Mouse (Mus musculus) A20 (cell line): ENCODE measurements around the gene Hilpda.

Source experiments
- DNase-seq: peaks from one replicate; pipeline ENCODE4 v3.0.0-alpha.2; 2011; ENCODE audit warnings: low read depth, low spot score

Gene Hilpda

GRCm38 (mm10) chr6:29276746-29277145 lies 4.5 kb downstream of the Hilpda start:
- no peak for DNase-seq

- DNase-seq, result peak; percentile 75
Observed at GRCm38 (mm10) chr6:29278513-29279267, 6.4 kb downstream of the Hilpda start.

GRCm38 (mm10) chr6:29279293-29279692 lies 7.0 kb downstream of the Hilpda start, which contains the start of gene Fam71f2:
TSS of gene Fam71f2 (plus strand) at chr6:29279593.
- DNase-seq, result no peak

GRCm38 (mm10) chr6:29280671-29281070 lies 8.4 kb downstream of the Hilpda start:
- DNase-seq, result no peak

- no peak for DNase-seq
Observed at GRCm38 (mm10) chr6:29286870-29287269, 14.6 kb downstream of the Hilpda start.

GRCm38 (mm10) chr6:29287481-29287880 lies 15.2 kb downstream of the Hilpda start:
- no peak for DNase-seq

- no peak for DNase-seq
Observed at GRCm38 (mm10) chr6:29287944-29288343, 15.7 kb downstream of the Hilpda start.

- DNase-seq, result no peak
Observed at GRCm38 (mm10) chr6:29288651-29289050, 16.4 kb downstream of the Hilpda start.

GRCm38 (mm10) chr6:29299112-29299511 lies 26.8 kb downstream of the Hilpda start:
- no peak for DNase-seq

- DNase-seq, result no peak
Observed at GRCm38 (mm10) chr6:29303251-29303650, 31.0 kb downstream of the Hilpda start.

GRCm38 (mm10) chr6:29303726-29304125 lies 31.4 kb downstream of the Hilpda start:
- DNase-seq, result peak; percentile 19

GRCm38 (mm10) chr6:29305462-29305861 lies 33.2 kb downstream of the Hilpda start:
- no peak for DNase-seq

- no peak for DNase-seq
Observed at GRCm38 (mm10) chr6:29308846-29309605, 36.7 kb downstream of the Hilpda start.

- DNase-seq, result no peak
Observed at GRCm38 (mm10) chr6:29313690-29314202, 41.5 kb downstream of the Hilpda start.

- no peak for DNase-seq
Observed at GRCm38 (mm10) chr6:29317286-29317685, 45.0 kb downstream of the Hilpda start.

- no peak for DNase-seq
Observed at GRCm38 (mm10) chr6:29317941-29318340, 45.7 kb downstream of the Hilpda start.

GRCm38 (mm10) chr6:29318879-29319278 lies 46.6 kb downstream of the Hilpda start, which contains the start of gene Fam71f1:
TSS of gene Fam71f1 (plus strand) at chr6:29319140.
- no peak for DNase-seq

GRCm38 (mm10) chr6:29321586-29321985 lies 49.3 kb downstream of the Hilpda start:
- no peak for DNase-seq

GRCm38 (mm10) chr6:29322147-29322546 lies 49.9 kb downstream of the Hilpda start:
- DNase-seq, result no peak

- peak; percentile 45 for DNase-seq
Observed at GRCm38 (mm10) chr6:29322735-29323134, 50.4 kb downstream of the Hilpda start.
